8 mouse cellular contexts compared by ENCODE assay signal in the genomic region with DNA sequence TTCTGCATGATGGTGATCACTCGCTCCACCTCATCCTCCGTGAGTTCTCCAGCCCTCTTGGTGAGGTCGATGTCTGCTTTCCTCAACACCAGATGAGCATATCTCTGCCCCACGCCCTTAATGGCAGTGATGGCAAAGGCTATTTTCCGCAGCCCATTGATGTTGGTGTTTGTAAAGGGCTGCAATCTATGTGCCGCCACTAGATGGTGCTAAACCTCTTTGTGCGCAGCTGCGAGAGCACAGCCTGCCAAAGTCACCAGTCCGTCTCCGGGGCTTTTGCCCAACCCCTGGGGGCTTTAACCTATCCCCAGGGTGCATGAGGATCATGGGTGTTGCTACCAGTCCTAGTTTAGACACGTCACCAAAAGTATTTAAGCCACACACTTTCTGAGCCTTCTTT.
DNase-seq lines count a peak whose midpoint lies in the region; ATAC-seq and TF ChIP-seq lines count a peak whose summit lies in the region.
"Not testable (repeated sequence)": the region's sequence is repeated elsewhere in the genome, so short reads cannot be mapped to it uniquely, and the experiment has no call there.

No protein-coding gene starts in this region.

- not testable (repeated sequence) for TF ChIP-seq EP300 in liver, embryonic 14.5 days (IDR thresholded peaks at IDR 0.05; ENCODE audit: low read depth)

- ATAC-seq in hindbrain, postnatal 0 days; kidney, postnatal 0 days (replicated peaks; ENCODE audit: low FRiP score, low read depth); liver, embryonic 14.5 days (ENCODE audit: insufficient read depth): not testable (repeated sequence)
- ATAC-seq in megakaryocyte progenitor cell, adult 5-6 weeks (replicated peaks; ENCODE audit: poor library complexity): 0 out of 2 replicates have a peak, but pooled peaks have one; percentile 42

- 25% methylated on average over 10 of the region's 11 CpGs for WGBS in hindbrain, postnatal 0 days
- 20% methylated on average over 10 of the region's 11 CpGs for WGBS in kidney, postnatal 0 days
- WGBS in liver, embryonic 14.5 days (ENCODE audit: insufficient replicate concordance): 14% methylated on average over 10 of the region's 11 CpGs

- H3K4me3 ChIP-seq in hindbrain, postnatal 0 days (ENCODE audit: low read length); kidney, postnatal 0 days (replicated peaks; ENCODE audit: low read depth, low read length); liver, embryonic 14.5 days (ENCODE audit: insufficient read depth in 1 of 2, low read depth in 2 of 2, low read length in 2 of 2): not testable (repeated sequence)
- peak overlapping the region; percentile 31; the same call in 1 of the 2 replicates for H3K4me3 ChIP-seq in testis, adult 2 months (ENCODE audit: control insufficient read depth, low read depth, low read length)

- H3K9me3 ChIP-seq in hindbrain, postnatal 0 days (ENCODE audit: low read length): peaks cover 10% of the 10 kb centered on the region; the same call in 1 of the 2 replicates
- H3K9me3 ChIP-seq in kidney, postnatal 0 days (replicated peaks; ENCODE audit: low read length); liver, embryonic 14.5 days (ENCODE audit: control insufficient read depth, low read length): not testable (repeated sequence)

- TF ChIP-seq CTCF in hindbrain, postnatal 0 days (IDR thresholded peaks at IDR 0.05; ENCODE audit: low read depth): peak; percentile 10; the same call in 1 of the 2 replicates
- peak; percentile 52 for TF ChIP-seq CTCF in kidney, postnatal 0 days (IDR thresholded peaks at IDR 0.05; ENCODE audit: low read depth)
- peak; percentile 61 for TF ChIP-seq CTCF in liver, embryonic 14.5 days (IDR thresholded peaks at IDR 0.05; ENCODE audit: low read depth)
- peak; percentile 53; the same call in 1 of the 2 replicates for TF ChIP-seq CTCF in testis, adult 2 months (IDR thresholded peaks at IDR 0.05; ENCODE audit: control insufficient read depth, insufficient read depth, insufficient replicate concordance, low read depth, low read length)

- H3K4me1 ChIP-seq in hindbrain, postnatal 0 days (ENCODE audit: insufficient read depth, low read length); kidney, postnatal 0 days (replicated peaks; ENCODE audit: insufficient read depth, low read length); liver, embryonic 14.5 days (replicated peaks; ENCODE audit: control insufficient read depth in 2 of 2, insufficient read depth in 2 of 2, low read length in 1 of 2); testis, adult 2 months (ENCODE audit: control insufficient read depth, insufficient read depth, low read length): not testable (repeated sequence)

- H3K9ac ChIP-seq in hindbrain, postnatal 0 days (replicated peaks; ENCODE audit: low read length); kidney, postnatal 0 days (ENCODE audit: low read depth, low read length); liver, embryonic 14.5 days (replicated peaks): not testable (repeated sequence)

- not testable (repeated sequence) for H3K4me2 ChIP-seq in hindbrain, postnatal 0 days (ENCODE audit: low read depth, low read length); kidney, postnatal 0 days (ENCODE audit: low read length); liver, embryonic 14.5 days (ENCODE audit: low read depth)

- TF ChIP-seq POLR2A in testis, adult 2 months (IDR thresholded peaks at IDR 0.05; ENCODE audit: control insufficient read depth, low read depth, low read length): not testable (repeated sequence)

- not testable (repeated sequence) for H3K36me3 ChIP-seq in hindbrain, postnatal 0 days (ENCODE audit: insufficient read depth, low read length); kidney, postnatal 0 days (ENCODE audit: insufficient read depth, low read length); liver, embryonic 14.5 days (replicated peaks; ENCODE audit: control insufficient read depth, insufficient read depth, low read depth); testis, adult 2 months (ENCODE audit: control insufficient read depth, insufficient read depth, low read length)

- DNase-seq in adrenal gland, adult (ENCODE audit: inconsistent age in 2 of 2, low spot score in 1 of 2): peak; percentile 2 to 58
- DNase-seq in embryo, embryonic 10 days (ENCODE audit: low spot score): peak; percentile 5
- DNase-seq in hindbrain, postnatal 0 days (ENCODE audit: low spot score); kidney, postnatal 0 days (ENCODE audit: low spot score); liver, embryonic 14.5 days (ENCODE audit: low read depth in 3 of 3, low spot score in 3 of 3): not testable (repeated sequence)
- DNase-seq in urinary bladder, postnatal 25 days (ENCODE audit: low spot score): peak; percentile 2

- H3K27me3 ChIP-seq in hindbrain, postnatal 0 days (ENCODE audit: insufficient read depth, low read length); kidney, postnatal 0 days (ENCODE audit: insufficient read depth, low read length); liver, embryonic 14.5 days (ENCODE audit: control insufficient read depth, insufficient read depth, low read length); testis, adult 2 months (ENCODE audit: control insufficient read depth, insufficient read depth, low read length): not testable (repeated sequence)

- H3K27ac ChIP-seq in hindbrain, postnatal 0 days; kidney, postnatal 0 days; liver, embryonic 14.5 days; testis, adult 2 months (ENCODE audit: control insufficient read depth, insufficient read depth, low read depth, low read length): not testable (repeated sequence)

Comparison
In these comparisons a context has a peak if more than half of its experiments do, and no peak if none do; other contexts are left out.
1. CTCF ChIP-seq: peak in every context shown above with its lines; median percentile 61 in liver, embryonic 14.5 days; 53 in testis, adult 2 months; 52 in kidney, postnatal 0 days; 10 in hindbrain, postnatal 0 days.